8 mouse cellular contexts compared by ENCODE assay signal in the genomic region with DNA sequence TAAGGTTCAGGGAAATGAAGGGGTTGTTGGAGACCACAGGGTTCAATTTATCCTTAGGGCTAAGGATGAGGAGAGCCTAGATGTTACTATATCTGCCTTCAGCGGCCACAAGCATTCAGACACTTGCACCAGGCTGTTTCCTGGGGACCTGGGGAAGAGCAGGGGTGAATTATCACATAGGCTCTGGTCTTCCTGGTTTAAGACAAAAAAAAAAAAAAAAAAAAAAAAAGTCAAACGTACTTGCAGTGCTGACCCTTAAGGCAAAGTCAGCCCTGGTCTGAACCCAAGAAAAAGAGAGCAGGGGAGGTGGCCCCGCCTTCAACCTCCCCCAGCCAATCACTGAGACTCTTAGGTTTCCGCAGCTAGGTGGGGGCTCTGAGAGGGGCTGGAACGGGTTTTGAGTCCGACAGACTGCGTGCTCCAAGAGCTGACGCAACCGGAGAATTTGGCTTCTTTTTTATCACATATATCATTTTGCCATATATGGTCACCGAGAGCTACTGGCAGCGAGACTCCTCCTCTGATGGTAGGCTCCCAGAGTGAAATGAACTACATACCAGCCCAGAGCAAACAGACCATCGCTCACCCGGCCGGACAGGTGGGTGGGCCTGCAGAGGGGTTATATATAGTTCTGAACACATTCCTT. TPM values are rescaled to one million over a fixed set of nuclear protein-coding genes. Genes with fewer than 3 reads are reported as not detected.
A peak's percentile ranks its signal among the peaks of the same experiment; 100 is the strongest.
DNase-seq lines count a peak whose midpoint lies in the region; ATAC-seq and TF ChIP-seq lines count a peak whose summit lies in the region.

No protein-coding gene starts in this region.

- TF ChIP-seq RAD21 in CH12.LX (IDR thresholded peaks at IDR 0.05; ENCODE audit: low read depth, low read length) = no peak

- H3K9ac ChIP-seq in CH12.LX (ENCODE audit: insufficient read depth, low read depth) = no peak overlapping the region
- H3K9ac ChIP-seq in lung, postnatal 0 days (replicated peaks; ENCODE audit: low read depth) = no peak overlapping the region

- no peak overlapping the region for H3K4me3 ChIP-seq in CH12.LX (replicated peaks in 1 of 3; ENCODE audit: low read depth in 2 of 3, low read length in 2 of 3, poor library complexity in 1 of 3)
- H3K4me3 ChIP-seq in forebrain, embryonic 10.5 days = peak overlapping the region; percentile 47
- H3K4me3 ChIP-seq in lung, postnatal 0 days (ENCODE audit: low read depth, low read length) = no peak overlapping the region

- no peak for DNase-seq in CH12.LX (ENCODE audit: extremely low read depth)
- DNase-seq in brain, adult 2 months (ENCODE audit: low read depth, low spot score) = peak; percentile 95
- DNase-seq in forebrain, embryonic 10.5 days (ENCODE audit: extremely low spot score, low spot score) = peak; percentile 45
- DNase-seq in heart, postnatal 4 days = peak; percentile 84
- peak; percentile 35 to 55 for DNase-seq in layer of hippocampus, postnatal 14 days (ENCODE audit: low spot score in 2 of 2)
- peak; percentile 97 for DNase-seq in lung, postnatal 0 days (ENCODE audit: low spot score)
- DNase-seq in right cerebral cortex, adult 2 months (ENCODE audit: low spot score in 2 of 2) = peak; percentile 68 to 71
- no peak for DNase-seq in spleen, postnatal 36 days (ENCODE audit: low spot score in 2 of 2)

- 5% methylated on average over 14 of the region's 14 CpGs for WGBS in forebrain, embryonic 10.5 days
- WGBS in lung, postnatal 0 days = 3% methylated on average over 13 of the region's 14 CpGs

- TF ChIP-seq CTCF in CH12.LX (conservative IDR thresholded peaks at IDR 0.05 in 1 of 2, IDR thresholded peaks at IDR 0.05 in 1 of 2; ENCODE audit: low read depth in 2 of 2, low read length in 2 of 2) = no peak
- TF ChIP-seq CTCF in lung, postnatal 0 days (IDR thresholded peaks at IDR 0.05) = peak; percentile 21; the same call in 1 of the 2 replicates

- in situ Hi-C loops in CH12.LX (cut with MboI; ENCODE audit: low pct_ligation_motif_present, low pct_unique_long_range_greater_than_20kb, low sequenced_read_pairs) = no loop called here

- dilution Hi-C loops in CH12.LX (cut with MboI; ENCODE audit: extremely low pct_ligation_motif_present, extremely low pct_unique_long_range_greater_than_20kb, low sequenced_read_pairs) = no loop called here

- TF ChIP-seq POLR2A in CH12.LX (IDR thresholded peaks at IDR 0.05; ENCODE audit: low read depth, low read length) = no peak

- H3K27me3 ChIP-seq in CH12.LX (replicated peaks) = peaks cover 2% of the 10 kb centered on the region
- H3K27me3 ChIP-seq in forebrain, embryonic 10.5 days (ENCODE audit: poor library complexity, severe bottlenecking) = 0 out of 2 replicates have a peak, but pooled peaks cover 4% of the 10 kb centered on the region
- no peaks in the 10 kb centered on the region for H3K27me3 ChIP-seq in lung, postnatal 0 days (replicated peaks; ENCODE audit: insufficient read depth, low read length)

- H3K4me2 ChIP-seq in CH12.LX (ENCODE audit: insufficient read depth, low read depth, poor library complexity, severe bottlenecking) = 0 out of 2 replicates have a peak overlapping the region, but pooled peaks have one; percentile 3
- H3K4me2 ChIP-seq in lung, postnatal 0 days (replicated peaks; ENCODE audit: low read depth, low read length) = peak overlapping the region; percentile 39

- TF ChIP-seq EP300 in CH12.LX (IDR thresholded peaks at IDR 0.05; ENCODE audit: low read length) = no peak
- TF ChIP-seq EP300 in lung, postnatal 0 days (IDR thresholded peaks at IDR 0.05) = peak; percentile 55

- ATAC-seq in lung, postnatal 0 days = peak; percentile 96

- H3K36me3 ChIP-seq in CH12.LX (replicated peaks in 1 of 2; ENCODE audit: control insufficient read depth in 1 of 2, insufficient read depth in 1 of 2, low read length in 1 of 2) = no peaks in the 10 kb centered on the region
- H3K36me3 ChIP-seq in forebrain, embryonic 10.5 days (replicated peaks) = no peaks in the 10 kb centered on the region
- no peaks in the 10 kb centered on the region for H3K36me3 ChIP-seq in lung, postnatal 0 days (ENCODE audit: insufficient read depth, low read length)

- peaks cover 0 to 8% of the 10 kb centered on the region in 2 experiments; a peak in 2 of 4 replicates for H3K4me1 ChIP-seq in CH12.LX (ENCODE audit: control insufficient read depth in 1 of 2, insufficient read depth in 2 of 2)
- peaks cover 23% of the 10 kb centered on the region for H3K4me1 ChIP-seq in forebrain, embryonic 10.5 days
- H3K4me1 ChIP-seq in lung, postnatal 0 days (ENCODE audit: insufficient read depth, low read depth, low read length) = peaks cover 10% of the 10 kb centered on the region

- H3K9me3 ChIP-seq in CH12.LX (replicated peaks; ENCODE audit: low read length) = no peaks in the 10 kb centered on the region
- H3K9me3 ChIP-seq in forebrain, embryonic 10.5 days = no peaks in the 10 kb centered on the region
- H3K9me3 ChIP-seq in lung, postnatal 0 days (ENCODE audit: low read length) = no peaks in the 10 kb centered on the region

- H3K79me2 ChIP-seq in CH12.LX (replicated peaks; ENCODE audit: control insufficient read depth, extremely low read depth, insufficient read depth, poor library complexity, severe bottlenecking) = no peaks in the 10 kb centered on the region

- H3K27ac ChIP-seq in CH12.LX (ENCODE audit: insufficient read depth, low read depth) = no peak overlapping the region
- H3K27ac ChIP-seq in forebrain, embryonic 10.5 days = peak overlapping the region; percentile 59; the same call in 1 of the 2 replicates
- peak overlapping the region; percentile 79 for H3K27ac ChIP-seq in lung, postnatal 0 days (ENCODE audit: low read length)

TF ChIP-seq in CH12.LX, 34 proteins besides CTCF, POLR2A, EP300 and RAD21:
- TF ChIP-seq ZKSCAN1 (IDR thresholded peaks at IDR 0.05; ENCODE audit: borderline replicate concordance, low read depth, low read length) (no peak), USF1 (IDR thresholded peaks at IDR 0.05; ENCODE audit: low read depth, low read length) (no peak), SIN3A (IDR thresholded peaks at IDR 0.05; ENCODE audit: low read length) (no peak), RCOR1 (conservative IDR thresholded peaks at IDR 0.05; ENCODE audit: low read depth, low read length) (no peak), ZMIZ1 (IDR thresholded peaks at IDR 0.05; ENCODE audit: low read depth, low read length) (no peak), UBTF (IDR thresholded peaks at IDR 0.05; ENCODE audit: low read depth, low read length) (no peak), USF2 (conservative IDR thresholded peaks at IDR 0.05; ENCODE audit: low read depth, low read length) (no peak), JUND (conservative IDR thresholded peaks at IDR 0.05; ENCODE audit: low read depth, low read length) (no peak), TBP (conservative IDR thresholded peaks at IDR 0.05; ENCODE audit: low read depth, low read length) (no peak)

RNA-seq across cellular contexts. Expression of a gene that starts 36.5 kb away (rescaled TPM):
- not detected in 2 replicates for total RNA-seq in CH12.LX (2012; rRNA removed)
- not detected in 2 replicates for total RNA-seq in CH12.LX (2014; rRNA removed)
- polyA plus RNA-seq in CH12.LX (2012; ENCODE audit: insufficient read length, low read depth) = not detected in 2 replicates
- 1.1 and 1.6 TPM in 2 replicates for polyA plus RNA-seq in forebrain, embryonic 10.5 days (2016; fragmentation: Nextera tagmentation; extraction: Ambion mirVana)
- under 1 TPM in 1 of 2 experiments, not detected in 1; 0.25 TPM for total RNA-seq in heart, postnatal 4 days (2021)
- total RNA-seq in layer of hippocampus, postnatal 14 days (2021) = 1 to 10 TPM in 1 of 2 experiments, under 1 TPM in 1; 0.57 to 1.8 TPM
- polyA plus RNA-seq in lung, postnatal 0 days (2015; fragmentation: Nextera tagmentation; extraction: Ambion mirVana) = 0.81 and 0.91 TPM in 2 replicates

Comparison
In these comparisons a context has a peak if more than half of its experiments do, and no peak if none do; other contexts are left out.
1. DNase-seq: peak in brain, adult 2 months (single experiment), forebrain, embryonic 10.5 days (single experiment), heart, postnatal 4 days (single experiment), layer of hippocampus, postnatal 14 days (2 of 2), lung, postnatal 0 days (single experiment) and right cerebral cortex, adult 2 months (2 of 2); none in CH12.LX (single experiment) and spleen, postnatal 36 days (0 of 2).